Mouse (Mus musculus) retina, embryonic 14.5 days (tissue): ENCODE measurements at regions not wholly inside any gene's neighbourhood (a gene's known extent, or its start where the extent isn't known, plus 50 kb on each side); places are given as distances from the start of the nearest gene placed in this dataset.
"Not testable (repeated sequence)": the region's sequence is repeated elsewhere in the genome, so short reads cannot be mapped to it uniquely, and the experiment has no call there.

Experiments
- DNase-seq: peaks from one replicate; pipeline ENCODE4 v3.0.0-alpha.2; 2015; ENCODE audit warnings: low spot score

- DNase-seq: no peak
Observed at GRCm38 (mm10) chr2:123887587-123887986, 202.2 kb upstream of the Sema6d start.

- DNase-seq: not testable (repeated sequence)
Observed at GRCm38 (mm10) chr2:123911921-123912320, 177.8 kb upstream of the Sema6d start.

- no peak for DNase-seq
Observed at GRCm38 (mm10) chr2:123914021-123914420, 175.7 kb upstream of the Sema6d start.

GRCm38 (mm10) chr2:123920418-123920817 is 169.4 kb upstream of the Sema6d start:
- DNase-seq: no peak

GRCm38 (mm10) chr2:123928066-123928465 is 161.7 kb upstream of the Sema6d start:
- DNase-seq: no peak

- no peak for DNase-seq
Observed at GRCm38 (mm10) chr2:123936896-123937295, 152.9 kb upstream of the Sema6d start.

- DNase-seq: peak; percentile 72
Observed at GRCm38 (mm10) chr2:123963606-123964005, 126.2 kb upstream of the Sema6d start.

- DNase-seq: no peak
Observed at GRCm38 (mm10) chr2:124003507-124003906, 86.3 kb upstream of the Sema6d start.

GRCm38 (mm10) chr2:124015542-124015941 is 74.2 kb upstream of the Sema6d start:
- no peak for DNase-seq
